Mouse (Mus musculus) liver, embryonic 15.5 days (tissue): ENCODE results near the gene Dhx8. TPM values are rescaled to one million over a fixed set of nuclear protein-coding genes. Genes with fewer than 3 reads are reported as not detected.

ENCODE experiments used
- ATAC-seq: fragments of 200-750 bp; cut with Nextera tagmentation; 2 replicates; pipeline ENCODE4 v1.8.0; 2017; ENCODE audit warnings: moderate number of reproducible peaks, mild to moderate bottlenecking, moderate library complexity; ENCODE audit not compliant: insufficient read depth
- H3K27ac ChIP-seq: fragments of 300-500 bp; sonication (generic); replicated peaks from 2 replicates; pipeline ENCODE4 v1.5.1; 2015; ENCODE audit warnings: mild to moderate bottlenecking, inconsistent platforms
- H3K27me3 ChIP-seq: fragments of 300-500 bp; sonication (generic); 2 replicates; pipeline ENCODE4 v1.6.1; 2015; ENCODE audit warnings: mild to moderate bottlenecking, inconsistent platforms
- H3K36me3 ChIP-seq: fragments of 300-500 bp; sonication (generic); replicated peaks from 2 replicates; pipeline ENCODE4 v1.6.1; 2015; ENCODE audit warnings: moderate library complexity, mild to moderate bottlenecking, inconsistent platforms
- H3K4me1 ChIP-seq: fragments of 300-500 bp; sonication (generic); replicated peaks from 2 replicates; pipeline ENCODE4 v1.6.1; 2015; ENCODE audit warnings: inconsistent platforms
- H3K4me2 ChIP-seq: fragments of 300-500 bp; sonication (generic); 2 replicates; pipeline ENCODE4 v1.6.1; 2015; ENCODE audit warnings: moderate library complexity, mild to moderate bottlenecking, inconsistent platforms
- H3K4me3 ChIP-seq: fragments of 300-500 bp; sonication (generic); replicated peaks from 2 replicates; pipeline ENCODE4 v1.5.1; 2015; ENCODE audit warnings: mild to moderate bottlenecking, inconsistent platforms
- H3K9ac ChIP-seq: fragments of 300-500 bp; sonication (generic); 2 replicates; pipeline ENCODE4 v1.6.1; 2015; ENCODE audit warnings: moderate library complexity, mild to moderate bottlenecking, inconsistent platforms
- H3K9me3 ChIP-seq: fragments of 300-500 bp; sonication (generic); replicated peaks from 2 replicates; pipeline ENCODE4 v1.6.1; 2016; ENCODE audit warnings: inconsistent platforms
- WGBS: fragments of 180-500 bp; shearing (Covaris S2); methylation state at CpG from one replicate; pipeline ENCODE4 v1.1.7; 2015; ENCODE audit warnings: mixed read lengths; ENCODE audit not compliant: insufficient replicate concordance; 5-methylcytosine and 5-hydroxymethylcytosine counted together
- polyA plus RNA-seq: library from polyadenylated mRNA; unstranded; fragments of >200 nt; fragmentation: Nextera tagmentation; extraction: Ambion mirVana; gene quantifications from 2 replicates; pipeline ENCODE4 v1.2.1, GENCODE M21; 2015

Dhx8 gene
- polyA plus RNA-seq, 1 experiment from 2014 or later, result 14.8 TPM

GRCm38 (mm10) chr11:101805113-101805704 is 72.5 kb downstream of the Dhx8 start:
- no peaks in the 10 kb centered on the region for H3K9me3 ChIP-seq
- H3K36me3 ChIP-seq, result no peaks in the 10 kb centered on the region
- H3K9ac ChIP-seq, result no peak overlapping the region
- ATAC-seq, result no peak
- H3K4me3 ChIP-seq, result no peak overlapping the region
- H3K4me2 ChIP-seq, result no peak overlapping the region
- no peaks in the 10 kb centered on the region for H3K4me1 ChIP-seq
- no peak overlapping the region for H3K27ac ChIP-seq
- H3K27me3 ChIP-seq, result peaks cover 41% of the 10 kb centered on the region
- 66% methylated on average over 8 of the region's 8 CpGs for WGBS

- Histone ChIP-seq H3K4me2 (no peak overlapping the region), H3K36me3 (no peaks in the 10 kb centered on the region), H3K27ac (no peak overlapping the region), H3K4me1 (no peaks in the 10 kb centered on the region), H3K27me3 (peaks cover 43% of the 10 kb centered on the region), H3K4me3 (no peak overlapping the region), H3K9ac (no peak overlapping the region), H3K9me3 (no peaks in the 10 kb centered on the region)
- no peak for ATAC-seq
- 51% methylated on average over 12 of the region's 12 CpGs for WGBS
These were observed 74.0 kb downstream of the Dhx8 start for GRCm38 (mm10) chr11:101806741-101807140.

GRCm38 (mm10) chr11:101807266-101807665 is 74.5 kb downstream of the Dhx8 start:
- Histone ChIP-seq H3K36me3 (no peaks in the 10 kb centered on the region), H3K4me3 (no peak overlapping the region), H3K9ac (no peak overlapping the region), H3K9me3 (no peaks in the 10 kb centered on the region), H3K27ac (no peak overlapping the region), H3K27me3 (peaks cover 38% of the 10 kb centered on the region), H3K4me2 (no peak overlapping the region), H3K4me1 (no peaks in the 10 kb centered on the region)
- WGBS, result 63% methylated on average over 10 of the region's 10 CpGs
- no peak for ATAC-seq

- Histone ChIP-seq H3K4me1 (no peaks in the 10 kb centered on the region), H3K4me2 (no peak overlapping the region), H3K27me3 (peaks cover 41% of the 10 kb centered on the region), H3K9me3 (no peaks in the 10 kb centered on the region), H3K9ac (no peak overlapping the region), H3K27ac (no peak overlapping the region), H3K4me3 (no peak overlapping the region), H3K36me3 (no peaks in the 10 kb centered on the region)
- WGBS, result 33% methylated on average over 15 of the region's 15 CpGs
- ATAC-seq, result no peak
These were observed 76.5 kb downstream of the Dhx8 start for GRCm38 (mm10) chr11:101809060-101809828.

- no peak overlapping the region for H3K9ac ChIP-seq
- H3K4me2 ChIP-seq, result no peak overlapping the region
- no peak for ATAC-seq
- H3K4me1 ChIP-seq, result no peaks in the 10 kb centered on the region
- H3K27ac ChIP-seq, result no peak overlapping the region
- 4% methylated on average over 7 of the region's 7 CpGs for WGBS
- no peak overlapping the region for H3K4me3 ChIP-seq
- no peaks in the 10 kb centered on the region for H3K9me3 ChIP-seq
- no peaks in the 10 kb centered on the region for H3K36me3 ChIP-seq
- H3K27me3 ChIP-seq, result peaks cover 47% of the 10 kb centered on the region
These were observed 80.5 kb downstream of the Dhx8 start for GRCm38 (mm10) chr11:101813259-101813658.

- Histone ChIP-seq H3K27ac (no peak overlapping the region), H3K4me1 (no peaks in the 10 kb centered on the region), H3K36me3 (no peaks in the 10 kb centered on the region), H3K4me3 (no peak overlapping the region), H3K9me3 (no peaks in the 10 kb centered on the region), H3K27me3 (peaks cover 42% of the 10 kb centered on the region), H3K4me2 (no peak overlapping the region), H3K9ac (no peak overlapping the region)
- no peak for ATAC-seq
- 21% methylated on average over 23 of the region's 23 CpGs for WGBS
These were observed 81.8 kb downstream of the Dhx8 start for GRCm38 (mm10) chr11:101814375-101815102.

GRCm38 (mm10) chr11:101815103-101816085 is 82.7 kb downstream of the Dhx8 start:
- no peak overlapping the region for H3K4me2 ChIP-seq
- WGBS, result 17% methylated on average over 22 of the region's 22 CpGs
- no peaks in the 10 kb centered on the region for H3K36me3 ChIP-seq
- peaks cover 34% of the 10 kb centered on the region for H3K27me3 ChIP-seq
- no peak overlapping the region for H3K9ac ChIP-seq
- no peaks in the 10 kb centered on the region for H3K9me3 ChIP-seq
- no peak overlapping the region for H3K27ac ChIP-seq
- no peak overlapping the region for H3K4me3 ChIP-seq
- no peak for ATAC-seq
- H3K4me1 ChIP-seq, result no peaks in the 10 kb centered on the region

Other genes with a start within 250 kb of the Dhx8 start
- gene Brca1, start 181.0 kb upstream of the Dhx8 start, polyA plus RNA-seq, result 11.5 and 12.5 TPM in 2 replicates
- 39.5 and 49.8 TPM in 2 replicates for gene Nbr1, start 180.8 kb upstream of the Dhx8 start, polyA plus RNA-seq
- gene Tmem106a, start 150.7 kb upstream of the Dhx8 start, polyA plus RNA-seq, result 7.7 and 7.8 TPM in 2 replicates
- gene Gm11634, start 133.7 kb upstream of the Dhx8 start, polyA plus RNA-seq, result 0.16 TPM in 1 of 2 replicates, not detected in the other
- 10.7 and 12.1 TPM in 2 replicates for gene Rdm1, start 105.7 kb upstream of the Dhx8 start, polyA plus RNA-seq
- gene Arl4d, start 67.4 kb upstream of the Dhx8 start, polyA plus RNA-seq, result 0.82 and 0.94 TPM in 2 replicates
- gene Etv4, start 52.5 kb downstream of the Dhx8 start, polyA plus RNA-seq, result 0.13 and 0.15 TPM in 2 replicates
- gene Meox1, start 161.5 kb downstream of the Dhx8 start, polyA plus RNA-seq, result 0.51 and 0.52 TPM in 2 replicates
- gene Sost, start 234.1 kb downstream of the Dhx8 start, polyA plus RNA-seq, result 0.07 TPM in 2 replicates